Mouse (Mus musculus) skeletal muscle tissue, adult 2 months (tissue): Measurements from ENCODE around the gene Ppp1r10.

Experiments
- DNase-seq: peaks from one replicate; pipeline ENCODE4 v3.0.0-alpha.2; 2012; ENCODE audit warnings: low read depth, low spot score

Gene Ppp1r10

DNA sequence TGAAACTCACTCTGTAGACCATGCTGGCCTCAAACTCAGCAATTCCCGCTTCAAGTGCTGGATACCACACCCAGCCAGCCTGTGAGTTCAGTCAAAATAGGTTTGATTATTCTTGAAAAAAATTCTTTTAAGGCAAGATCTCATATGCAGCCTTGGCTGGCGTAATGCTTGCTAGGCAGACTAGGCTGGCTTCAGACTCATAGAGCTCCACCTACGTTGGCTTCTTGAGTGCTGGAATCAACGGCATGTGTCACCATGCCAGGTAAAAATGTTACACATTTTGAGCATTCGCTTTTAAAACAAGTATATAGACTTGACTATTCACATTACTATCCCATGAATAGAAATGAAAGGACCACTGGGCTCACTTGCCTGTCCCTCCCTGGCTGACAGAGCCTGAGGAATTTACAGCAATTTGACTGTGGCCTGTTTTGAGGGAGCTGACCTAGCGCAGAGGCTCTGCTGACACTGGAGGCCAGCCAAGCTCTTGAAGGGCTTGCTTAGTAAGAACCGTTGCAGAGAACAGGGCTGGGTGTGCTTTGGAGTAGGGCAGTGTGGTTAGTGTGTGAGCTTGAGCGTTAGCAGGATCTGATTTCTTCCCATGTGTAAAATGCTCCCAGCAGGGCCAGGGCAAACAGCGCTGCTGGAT is 12.8 kb upstream of the Ppp1r10 start:
- peak; percentile 59 for DNase-seq

DNA sequence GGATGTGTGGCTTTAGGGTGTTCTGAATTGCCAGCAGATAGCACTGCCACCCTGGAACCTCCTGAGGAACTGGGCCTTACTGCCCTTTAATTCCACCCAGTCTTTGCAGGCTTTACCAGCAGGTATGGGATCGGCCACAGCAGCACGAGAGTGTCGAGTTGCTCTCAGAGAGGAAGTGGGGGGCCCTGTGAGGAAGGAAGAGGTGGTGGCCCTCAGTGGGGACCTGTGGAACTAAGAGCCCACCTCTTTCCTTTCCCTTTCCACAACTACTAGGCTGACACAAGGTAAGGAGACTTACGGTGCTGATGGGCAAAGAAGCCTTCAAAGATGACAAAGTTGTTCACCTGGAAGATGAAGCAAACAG is 12.3 kb upstream of the Ppp1r10 start:
- no peak for DNase-seq

DNA sequence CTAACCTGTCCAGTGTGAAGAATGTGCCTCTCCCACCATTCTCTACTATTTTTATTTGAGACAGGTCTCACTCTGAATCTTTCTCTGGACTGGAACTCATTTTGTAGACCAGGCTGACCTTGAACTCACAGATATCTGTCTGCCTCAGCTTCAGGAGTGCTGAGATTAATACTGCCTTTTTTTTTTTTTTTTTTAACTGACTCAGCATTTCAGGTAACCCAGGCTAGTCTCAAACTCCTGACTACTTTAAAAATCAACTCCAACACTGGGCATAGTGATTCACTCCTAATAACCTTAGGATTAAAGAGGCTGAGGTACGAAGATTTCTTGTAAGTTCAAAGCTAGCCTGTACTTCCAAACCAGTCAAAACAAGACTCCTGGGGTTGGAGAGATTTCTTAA is 10.6 kb upstream of the Ppp1r10 start:
- no peak for DNase-seq

DNA sequence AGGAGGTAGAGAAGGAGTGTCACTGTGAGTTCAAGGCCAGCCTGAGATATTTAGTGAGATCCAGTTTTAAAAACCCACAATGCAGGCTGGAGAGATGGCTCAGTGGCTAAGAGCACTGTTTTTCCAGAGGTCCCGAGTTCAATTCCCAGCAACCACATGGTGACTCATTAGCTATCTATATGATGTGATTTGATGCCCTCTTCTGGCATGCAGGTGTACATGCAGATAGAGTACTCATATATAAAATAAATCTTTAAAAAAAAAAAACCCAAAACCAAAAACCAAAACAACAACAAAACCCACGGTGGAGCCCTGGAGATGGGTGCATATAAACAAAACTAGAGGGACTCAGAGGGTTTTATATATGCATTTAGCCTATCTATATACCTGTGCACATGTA is 8.6 kb upstream of the Ppp1r10 start:
- no peak for DNase-seq

DNA sequence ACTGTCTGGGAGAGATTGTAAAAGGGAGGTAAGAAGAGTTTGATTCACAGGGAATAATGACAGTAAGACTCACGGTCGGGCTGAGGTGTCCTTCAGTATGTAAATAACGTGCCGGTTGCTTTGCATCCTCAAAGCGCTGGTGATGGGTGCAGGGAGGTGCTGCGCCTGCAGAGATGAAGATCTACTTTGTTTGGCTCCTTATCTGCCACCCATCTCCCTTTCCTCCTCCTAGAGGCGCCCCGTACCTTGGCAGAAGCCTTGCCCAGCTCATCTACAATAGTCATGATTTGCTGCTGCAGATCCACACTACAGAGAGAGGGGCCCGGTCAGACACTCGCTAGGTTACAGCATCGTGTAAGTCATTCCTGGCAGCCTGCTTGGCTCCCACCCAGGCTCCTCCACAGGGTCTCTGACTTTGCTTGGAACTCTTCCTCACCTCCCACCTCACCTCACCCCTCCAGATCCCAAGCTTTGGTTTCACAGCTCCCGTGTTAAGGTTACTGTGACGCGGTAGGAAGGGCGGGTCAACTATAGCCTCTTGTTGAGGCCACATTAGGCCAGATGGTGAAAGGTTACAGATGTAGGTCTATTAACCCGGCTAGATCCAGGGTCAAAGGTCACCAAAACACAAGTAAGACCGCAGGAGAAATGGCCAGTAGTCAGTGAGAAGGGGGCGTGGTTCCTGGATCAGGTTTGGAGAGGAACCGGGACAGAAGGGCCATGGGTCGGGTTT is 6.9 kb upstream of the Ppp1r10 start:
- DNase-seq = no peak

DNA sequence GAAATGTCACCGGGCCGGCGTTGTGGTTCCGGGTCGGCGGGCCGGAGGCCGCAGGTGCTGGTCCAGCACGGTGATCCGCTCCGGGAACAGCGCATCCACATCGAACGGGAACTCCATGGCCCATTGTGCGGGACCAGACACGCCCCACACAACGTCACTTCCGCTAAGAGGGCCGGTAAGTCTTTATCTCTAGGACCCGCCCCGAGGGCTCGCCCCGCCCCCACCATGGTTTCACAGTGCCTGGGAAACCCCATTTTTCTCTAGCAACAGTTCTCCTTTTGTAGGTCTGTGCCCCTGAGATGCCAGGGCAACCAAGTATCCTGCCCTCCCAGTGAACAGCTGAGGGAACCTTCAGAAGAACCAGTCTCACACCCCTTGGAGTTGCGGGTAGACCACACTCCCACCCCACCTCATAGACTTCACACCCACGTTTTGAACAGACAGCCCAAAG is 6.3 kb upstream of the Ppp1r10 start, which contains the start of gene Atat1:
Gene Atat1 (minus strand): TSS at position 157 of the 451 bp plus-strand sequence.
- DNase-seq = peak; percentile 78

DNA sequence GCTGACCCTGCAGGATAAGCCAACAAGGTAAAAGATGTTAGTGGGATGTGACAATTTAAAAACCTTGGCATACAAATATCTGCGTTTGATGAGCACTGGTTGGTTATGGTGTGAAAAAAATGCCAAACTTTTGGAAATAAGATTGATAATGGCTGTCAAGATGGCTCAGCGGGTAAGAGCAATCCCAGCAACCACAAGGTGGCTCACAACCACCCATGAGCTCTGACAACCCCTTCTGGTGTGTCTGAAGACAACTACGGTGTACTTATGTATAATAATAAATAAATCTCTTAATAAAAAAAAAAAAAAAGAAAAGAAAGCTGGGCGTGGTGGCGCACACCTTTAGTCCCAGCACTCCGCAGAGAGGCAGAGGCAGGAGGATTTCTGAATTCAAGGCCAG is 1.3 kb upstream of the Ppp1r10 start:
- no peak for DNase-seq

DNA sequence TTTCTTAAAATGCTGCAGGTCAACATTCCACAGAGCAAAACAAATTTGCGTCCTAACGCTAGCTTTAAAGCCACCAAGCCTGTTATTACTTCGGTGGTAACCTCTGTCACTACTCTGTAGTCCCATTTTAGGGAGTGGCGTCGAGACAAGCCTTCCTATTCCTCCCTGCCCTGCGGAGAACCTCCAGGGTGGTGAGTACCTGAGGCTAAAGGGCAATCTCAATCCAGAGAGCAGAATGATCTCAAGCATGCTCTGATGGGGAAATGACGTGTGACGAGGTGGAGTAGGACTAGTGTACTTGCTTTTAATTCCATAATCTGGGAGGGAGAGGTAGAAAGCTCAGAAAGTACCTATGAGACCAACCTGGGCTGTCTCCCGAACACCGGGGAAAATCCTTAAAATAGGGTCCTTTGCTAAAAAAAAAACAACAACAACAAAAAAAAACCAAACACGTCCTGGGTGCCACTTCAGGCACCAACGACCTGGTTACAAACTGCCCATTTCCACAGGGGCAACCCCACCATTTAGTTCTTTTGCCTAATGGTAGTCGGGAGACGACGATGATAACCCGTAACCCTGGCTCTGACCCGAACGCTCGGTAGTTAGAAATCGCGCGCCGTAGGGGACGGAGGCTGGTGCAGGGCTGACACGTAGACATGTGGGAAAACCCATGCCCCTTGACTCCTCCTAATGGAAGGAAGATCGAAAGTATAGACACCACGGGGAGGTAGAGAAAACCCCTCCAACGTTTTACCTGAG is 517 bp upstream of the Ppp1r10 start:
- DNase-seq = no peak

DNA sequence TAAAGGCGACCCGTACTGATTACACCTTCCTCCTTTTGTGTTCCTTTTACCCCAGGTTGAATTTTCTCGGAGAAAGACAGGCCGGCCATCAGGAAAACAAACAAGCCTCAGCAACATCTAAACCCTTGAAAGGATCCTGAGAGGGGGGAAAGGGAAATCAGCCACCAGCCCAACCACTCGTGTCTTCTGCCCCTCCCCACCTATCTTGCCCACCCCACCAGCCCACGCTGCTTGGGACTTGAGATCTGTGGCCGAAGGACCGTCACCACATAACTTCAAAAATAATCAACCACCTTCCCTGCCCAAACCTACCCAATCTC is 869 bp downstream of the Ppp1r10 start:
- DNase-seq = no peak

DNA sequence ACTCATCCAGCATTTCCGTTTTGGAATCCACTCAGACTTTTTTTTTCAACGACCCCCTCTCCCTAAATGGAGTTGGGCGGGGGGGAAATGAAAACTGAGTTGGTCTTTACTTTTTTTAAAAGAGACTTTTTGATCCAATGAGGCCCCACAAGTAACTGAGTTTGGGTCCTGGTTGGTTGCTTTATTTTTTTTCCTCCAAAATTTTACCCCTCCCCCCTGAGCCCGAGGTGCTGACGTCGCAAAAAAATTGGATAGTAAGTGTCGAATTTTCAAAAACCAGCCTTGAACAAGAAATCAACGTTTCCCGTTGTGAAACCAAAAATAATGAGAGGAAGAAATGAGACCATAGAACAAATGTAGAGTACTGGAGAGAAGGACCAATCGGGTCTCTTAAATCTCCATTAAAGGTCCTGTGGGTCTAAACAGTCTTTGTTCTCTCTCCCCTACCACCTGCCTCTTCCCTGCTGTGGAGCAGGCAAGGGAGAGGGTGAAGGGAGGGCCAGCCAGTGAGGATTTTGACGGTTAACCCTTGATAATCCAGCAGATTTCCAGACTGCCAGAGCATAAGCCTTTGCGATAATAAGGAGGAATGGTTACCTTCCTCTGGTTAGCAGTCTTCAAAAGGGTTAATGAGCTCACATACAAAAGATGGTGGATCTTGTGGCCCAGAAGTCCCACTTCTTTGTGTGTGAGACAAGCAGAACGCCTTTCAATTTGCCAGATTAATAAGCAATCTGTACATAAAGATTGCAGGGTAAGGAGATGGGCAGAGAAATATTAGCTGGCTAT is 1.4 kb downstream of the Ppp1r10 start:
- peak; percentile 66 for DNase-seq

DNA sequence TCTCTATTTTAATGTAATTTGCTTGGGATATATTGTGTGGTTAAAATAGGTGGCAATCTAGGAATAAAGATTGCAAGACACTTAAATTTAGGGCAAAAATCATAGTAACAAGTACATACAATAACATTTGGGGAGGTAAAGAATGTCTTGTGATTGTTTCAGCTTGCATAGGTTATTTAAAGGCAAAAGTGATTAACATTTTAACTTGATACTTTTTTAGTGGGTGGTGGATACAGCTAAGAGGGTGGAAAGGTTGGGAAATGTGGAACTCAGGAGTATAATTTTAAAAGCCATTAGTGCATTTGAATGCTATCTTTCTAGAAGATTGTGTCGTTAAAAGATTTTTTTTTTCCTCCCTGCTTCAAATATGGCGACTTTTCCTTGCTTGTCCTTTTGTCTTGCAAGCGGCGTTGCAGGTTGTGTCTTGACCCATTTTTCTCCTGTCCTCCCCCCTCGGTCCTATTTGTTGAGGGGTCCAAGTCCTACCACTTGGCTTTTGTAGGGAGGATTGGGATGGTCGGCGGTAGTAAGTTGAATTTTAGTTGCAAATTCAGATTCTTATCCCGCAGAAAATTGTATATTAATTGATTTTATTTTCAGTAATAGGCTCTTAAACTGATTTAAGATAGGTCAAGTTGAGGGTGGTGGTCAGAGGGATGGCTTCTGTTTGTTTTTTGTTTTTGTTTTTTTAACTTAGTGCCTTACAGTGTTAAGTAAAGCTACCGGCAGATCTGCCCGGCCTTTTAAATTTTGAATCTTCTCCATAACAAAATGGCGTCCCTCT is 2.2 kb downstream of the Ppp1r10 start:
- DNase-seq = peak; percentile 67

DNA sequence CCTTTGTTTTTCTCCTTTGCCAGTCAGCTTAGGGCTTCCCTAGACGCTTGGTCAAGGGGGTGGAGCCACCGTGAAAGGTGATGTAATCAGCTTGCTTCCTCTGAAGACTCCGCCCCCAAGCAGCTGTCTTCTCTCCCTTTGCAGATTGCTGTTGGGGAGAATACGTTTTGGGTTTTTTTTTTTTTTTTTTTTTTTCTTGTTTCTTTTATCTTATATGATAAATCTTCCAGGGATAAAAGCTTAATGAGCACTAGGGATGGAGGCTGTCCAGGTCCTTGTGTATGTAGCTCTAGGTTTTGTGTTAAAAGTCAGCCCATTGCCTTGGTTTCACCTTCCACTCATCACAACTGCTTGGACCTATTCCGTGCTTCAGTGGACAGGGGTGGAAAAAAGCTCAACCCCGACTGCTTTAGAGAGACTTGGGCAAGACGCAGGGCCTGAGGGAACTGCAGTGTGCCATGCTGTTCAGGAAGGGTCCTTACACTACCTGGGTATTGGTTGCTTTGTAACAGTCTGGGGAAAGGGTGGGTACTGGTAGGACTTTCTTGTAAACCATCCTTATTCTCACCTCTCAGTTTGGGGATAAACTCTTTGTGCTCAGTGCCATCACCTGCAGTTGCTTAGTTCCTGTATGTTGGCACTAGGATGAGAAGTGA is 3.0 kb downstream of the Ppp1r10 start:
- peak; percentile 98 for DNase-seq

DNA sequence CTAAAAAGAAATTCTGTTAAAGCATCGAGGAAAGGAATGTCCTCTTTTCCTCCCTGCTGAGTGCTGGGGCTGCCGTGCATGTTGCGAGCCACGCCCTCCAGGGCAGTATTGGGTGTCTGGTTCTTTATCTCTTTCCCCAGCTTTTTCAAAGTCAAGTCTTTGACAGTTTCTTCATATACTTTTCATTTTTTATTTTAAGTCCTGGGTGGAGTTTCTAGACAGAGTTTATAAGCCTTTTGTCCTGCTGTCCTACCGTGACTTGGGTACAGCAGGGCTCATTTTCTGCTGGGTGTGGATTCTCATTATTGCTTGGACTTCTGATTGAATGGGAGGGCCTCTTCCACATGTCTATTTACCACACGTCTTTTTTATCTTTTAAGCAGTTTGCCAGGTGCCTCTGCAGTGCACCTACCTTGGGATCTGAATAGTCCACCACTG is 3.6 kb downstream of the Ppp1r10 start:
- DNase-seq = no peak

DNA sequence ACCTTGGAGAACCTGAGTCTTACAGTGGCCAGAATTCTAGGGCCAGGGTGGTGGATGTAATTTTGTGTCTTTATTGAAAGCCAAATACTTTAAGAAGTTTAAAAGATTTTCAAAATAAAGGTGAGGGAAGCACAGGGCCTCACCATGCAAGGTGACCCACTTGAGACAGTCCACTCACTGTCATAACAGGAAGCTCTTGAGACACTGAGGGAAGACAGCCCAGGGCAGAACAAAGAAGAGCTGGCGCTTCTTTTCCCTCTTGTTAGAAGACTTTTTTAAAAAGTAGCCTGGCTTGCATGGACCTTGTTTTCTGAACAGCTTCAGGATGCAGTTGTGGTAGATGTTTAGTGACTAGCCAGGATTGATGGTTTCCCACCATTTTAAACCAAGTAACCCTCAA is 4.2 kb downstream of the Ppp1r10 start:
- DNase-seq = no peak

DNA sequence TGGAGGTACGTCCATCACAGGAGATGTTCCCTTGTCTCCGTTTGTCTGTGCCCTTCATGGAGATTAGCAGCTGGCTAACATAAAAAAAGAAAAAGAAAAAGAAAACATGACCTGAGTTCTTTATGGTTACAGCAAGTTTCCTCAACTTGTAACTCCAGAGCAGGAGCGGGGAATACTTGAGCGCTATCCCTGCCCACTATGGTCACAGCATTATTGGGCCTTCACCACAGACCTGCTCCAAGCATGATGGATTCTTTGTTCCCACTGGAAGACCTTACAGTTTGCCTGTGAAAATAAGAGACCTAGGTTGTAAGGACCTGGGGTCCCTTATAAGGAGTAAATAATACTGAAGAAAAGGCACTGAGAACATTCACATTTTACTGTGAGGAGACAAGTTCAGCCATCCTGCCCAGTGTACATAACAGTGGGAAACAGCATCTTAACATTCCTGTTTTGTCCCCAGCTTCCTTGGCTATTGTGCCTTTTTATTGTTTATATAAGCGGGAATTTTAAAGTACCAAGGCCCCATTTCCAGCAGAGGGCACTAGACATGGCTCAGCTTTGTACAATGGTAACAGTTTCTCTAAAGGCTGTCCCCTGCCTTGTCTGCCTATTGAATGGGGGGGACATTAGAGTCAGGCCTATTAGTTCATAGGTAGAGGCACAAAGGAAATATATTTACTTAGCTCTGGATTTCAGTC is 4.8 kb downstream of the Ppp1r10 start:
- DNase-seq = no peak

DNA sequence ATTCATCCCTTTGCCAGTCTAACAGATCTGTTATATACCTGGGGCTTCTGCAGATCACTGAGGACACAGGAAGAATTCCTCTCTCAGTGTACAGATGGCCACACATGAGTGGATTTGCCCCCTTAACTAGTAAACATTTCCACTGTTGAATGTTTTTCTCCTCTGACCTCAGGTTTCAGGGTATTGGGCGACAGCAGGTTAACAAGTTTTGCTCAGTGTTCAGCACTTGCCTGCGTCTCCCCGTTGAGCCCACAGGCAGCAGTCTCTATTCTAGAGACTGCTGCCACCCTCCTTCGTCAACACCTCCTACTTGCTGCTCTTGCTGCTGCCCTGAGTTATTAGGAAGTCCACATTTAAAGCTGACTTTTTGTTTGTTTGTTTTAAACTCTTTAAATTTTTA is 5.5 kb downstream of the Ppp1r10 start:
- no peak for DNase-seq

DNA sequence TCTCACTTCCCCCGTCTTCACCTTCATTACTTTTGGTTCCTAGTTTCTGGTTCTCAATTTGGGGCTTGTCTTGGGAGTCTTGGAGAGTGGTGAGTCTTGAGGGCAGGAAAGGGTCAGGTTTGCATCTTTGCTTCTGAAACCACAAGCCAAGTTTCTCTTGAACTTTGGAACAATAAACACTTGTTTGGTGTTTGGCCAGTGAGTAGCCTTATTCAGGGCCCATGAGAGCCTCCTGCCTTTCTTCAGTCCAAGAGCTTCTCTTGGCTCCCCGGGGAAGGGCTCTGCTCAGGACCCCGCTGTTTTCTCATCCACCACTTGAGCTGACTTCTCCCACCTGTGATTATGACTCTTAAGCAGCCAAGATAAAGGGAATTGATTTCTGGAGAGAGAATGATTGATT is 6.3 kb downstream of the Ppp1r10 start:
- DNase-seq = no peak

DNA sequence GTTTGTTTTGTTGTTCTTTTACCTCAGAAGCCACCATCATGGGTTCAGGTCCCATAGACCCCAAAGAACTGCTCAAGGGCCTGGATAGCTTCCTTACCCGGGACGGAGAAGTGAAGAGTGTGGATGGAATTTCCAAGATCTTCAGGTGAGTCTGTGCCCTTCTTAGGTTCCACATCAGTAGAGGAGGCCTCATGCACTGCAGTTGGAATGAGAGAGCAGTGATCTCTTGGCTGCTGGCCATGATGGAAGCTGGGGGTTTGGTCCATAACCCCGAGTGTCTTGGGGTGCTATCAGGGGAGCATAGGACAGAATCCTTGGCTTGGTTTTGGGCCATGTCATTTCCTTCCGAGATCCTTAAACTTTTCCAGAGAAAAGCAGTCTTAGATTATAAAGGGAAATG is 7.0 kb downstream of the Ppp1r10 start:
- no peak for DNase-seq

DNA sequence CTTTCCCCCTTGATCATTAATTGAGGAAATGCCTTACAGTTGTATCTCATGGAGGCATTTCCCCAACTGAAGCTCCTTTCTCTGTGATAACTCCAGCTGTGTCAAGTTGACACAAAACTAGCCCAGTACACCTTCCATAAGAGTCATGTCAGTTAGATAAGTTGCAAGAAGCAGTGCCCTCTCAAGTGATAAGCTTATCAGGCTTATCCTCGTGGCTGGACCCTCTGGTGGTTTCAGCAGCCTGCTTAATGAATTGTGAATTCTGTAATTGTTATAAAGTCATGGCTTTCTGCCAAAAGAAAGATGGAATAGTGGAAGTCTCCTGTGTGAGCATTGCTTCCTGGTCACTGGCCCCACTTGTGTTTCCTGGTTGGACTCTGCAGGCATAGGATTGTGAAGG is 11.2 kb downstream of the Ppp1r10 start:
- no peak for DNase-seq

DNA sequence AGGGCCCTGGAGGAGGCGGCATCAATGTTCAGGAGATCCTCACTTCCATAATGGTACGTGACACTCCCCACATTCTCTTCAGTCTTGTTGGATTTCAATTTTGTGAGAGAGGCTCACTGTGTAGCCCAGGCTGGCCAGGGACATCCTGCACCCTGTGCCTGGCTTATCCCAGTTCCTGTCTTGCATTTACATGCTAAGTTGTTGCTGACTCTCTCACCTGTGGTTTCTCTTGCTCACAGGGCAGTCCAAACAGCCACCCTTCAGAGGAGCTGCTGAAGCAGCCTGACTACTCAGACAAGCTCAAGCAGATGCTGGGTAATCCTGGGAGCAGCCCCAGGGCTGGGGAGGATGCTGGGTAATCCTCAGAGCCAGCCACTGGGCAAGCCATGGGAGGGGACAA is 13.3 kb downstream of the Ppp1r10 start:
- DNase-seq = no peak
